21 mouse cellular contexts compared by ENCODE assay signal in the genomic region with DNA sequence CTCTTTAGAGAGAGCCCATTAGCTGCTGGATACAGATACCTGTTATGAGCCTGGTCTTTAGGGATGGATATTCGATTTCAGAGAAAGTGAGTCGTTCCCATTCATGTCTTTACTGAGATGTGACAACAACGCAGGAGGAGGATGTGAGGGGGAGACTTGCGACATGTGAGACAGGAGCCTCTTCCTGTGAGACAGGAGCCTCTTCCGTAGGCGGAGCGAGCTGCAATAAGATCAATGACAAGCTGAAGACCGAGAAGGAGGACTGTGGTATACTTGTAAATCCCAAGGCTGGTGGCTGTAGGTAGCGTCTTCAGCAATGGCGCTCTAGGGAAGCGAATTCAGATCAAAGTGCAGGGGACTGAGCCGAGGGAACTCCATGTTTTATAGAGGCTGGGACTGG. TPM values are rescaled to one million over a fixed set of nuclear protein-coding genes. Genes with fewer than 3 reads are reported as not detected.
DNase-seq lines count a peak whose midpoint lies in the region; ATAC-seq lines count a peak whose summit lies in the region.
"Had no signal": no experiment of that assay in that cellular context is flagged by ENCODE, and none has a peak within 500 bp of the region (broad histone marks: within the 10 kb centered on the region; RNA-seq: fewer than 3 reads in every experiment).

No protein-coding gene starts in this region.

- no peaks in the 10 kb centered on the region for H3K36me3 ChIP-seq in hindbrain, embryonic 13.5 days
- H3K36me3 ChIP-seq in hindbrain, embryonic 14.5 days (replicated peaks; ENCODE audit: control insufficient read depth, insufficient read depth): no peaks in the 10 kb centered on the region
- H3K36me3 ChIP-seq in splenic B cell, adult 2 months (ENCODE audit: control insufficient read depth, insufficient read depth, low read length, poor library complexity, severe bottlenecking): no peaks in the 10 kb centered on the region
- H3K36me3 ChIP-seq: neural tube, embryonic 12.5 days had no signal

- H3K27ac ChIP-seq in hindbrain, embryonic 13.5 days: no peak overlapping the region
- H3K27ac ChIP-seq in hindbrain, embryonic 14.5 days: no peak overlapping the region
- H3K27ac ChIP-seq: forebrain, embryonic 13.5 days; layer of hippocampus, adult 2 months; neural tube, embryonic 12.5 days had no signal

- H3K4me1 ChIP-seq in hindbrain, embryonic 13.5 days (replicated peaks): peaks cover 4% of the 10 kb centered on the region
- H3K4me1 ChIP-seq in hindbrain, embryonic 14.5 days (replicated peaks; ENCODE audit: control insufficient read depth, insufficient read depth, low read length): peaks cover 8% of the 10 kb centered on the region

- peaks cover 31% of the 10 kb centered on the region for H3K27me3 ChIP-seq in hindbrain, embryonic 13.5 days
- no peaks in the 10 kb centered on the region for H3K27me3 ChIP-seq in hindbrain, embryonic 14.5 days (ENCODE audit: control insufficient read depth, insufficient read depth, low read length)
- no peaks in the 10 kb centered on the region for H3K27me3 ChIP-seq in splenic B cell, adult 2 months (ENCODE audit: control insufficient read depth, insufficient read depth, low read length, poor library complexity, severe bottlenecking)
- H3K27me3 ChIP-seq: neural tube, embryonic 12.5 days had no signal

- WGBS in hindbrain, embryonic 13.5 days: 58% methylated on average over 12 of the region's 12 CpGs
- WGBS in hindbrain, embryonic 14.5 days: 53% methylated on average over 12 of the region's 12 CpGs

- peak overlapping the region; percentile 10; the same call in 1 of the 2 replicates for H3K4me2 ChIP-seq in hindbrain, embryonic 13.5 days
- no peak overlapping the region for H3K4me2 ChIP-seq in hindbrain, embryonic 14.5 days (replicated peaks)
- H3K4me2 ChIP-seq: forebrain, embryonic 13.5 days; neural tube, embryonic 12.5 days had no signal

- H3K9ac ChIP-seq in hindbrain, embryonic 13.5 days: no peak overlapping the region
- no peak overlapping the region for H3K9ac ChIP-seq in hindbrain, embryonic 14.5 days
- H3K9ac ChIP-seq: forebrain, embryonic 13.5 days; neural tube, embryonic 12.5 days had no signal

- H3K9me3 ChIP-seq in hindbrain, embryonic 13.5 days: no peaks in the 10 kb centered on the region
- no peaks in the 10 kb centered on the region for H3K9me3 ChIP-seq in hindbrain, embryonic 14.5 days (ENCODE audit: control insufficient read depth, low read length)
- H3K9me3 ChIP-seq: forebrain, embryonic 13.5 days; neural tube, embryonic 12.5 days had no signal

- no peak for ATAC-seq in hindbrain, embryonic 13.5 days (ENCODE audit: low FRiP score)
- ATAC-seq in hindbrain, embryonic 14.5 days (ENCODE audit: low FRiP score): no peak
- peak; percentile 78 for ATAC-seq in CD4-positive, CD25-positive, alpha-beta regulatory T cell, adult 4 months
- ATAC-seq: forebrain, embryonic 13.5 days; intestine, postnatal 0 days had no signal

- no peak overlapping the region for H3K4me3 ChIP-seq in hindbrain, embryonic 13.5 days
- H3K4me3 ChIP-seq in hindbrain, embryonic 14.5 days (replicated peaks; ENCODE audit: low read length): no peak overlapping the region
- H3K4me3 ChIP-seq: forebrain, embryonic 13.5 days; layer of hippocampus, adult 2 months; neural tube, embryonic 12.5 days had no signal

- no peak for DNase-seq in hindbrain, embryonic 14.5 days (ENCODE audit: low spot score)
- peak; percentile 74 for DNase-seq in induced T-regulatory cell, adult 2 months (ENCODE audit: low read depth)
- peak; percentile 32 for DNase-seq in splenic B cell, adult 2 months (ENCODE audit: low read depth, low spot score)
- DNase-seq in cerebellum, adult 9-11 months: no peak
- DNase-seq in adrenal gland, postnatal 25 days: no peak
- DNase-seq: adrenal gland, postnatal 36 days; cerebellum, postnatal 14 days; heart, postnatal 14 days; lung, adult 2 months; right cerebral cortex, postnatal 14 days had no signal

RNA-seq across cellular contexts. Expression of gene Wee2, which starts 0.8 kb away (rescaled TPM):
- polyA plus RNA-seq in hindbrain, embryonic 13.5 days (2015; fragmentation: Nextera tagmentation; extraction: Ambion mirVana): 0.18 and 0.25 TPM in 2 replicates
- polyA plus RNA-seq in hindbrain, embryonic 14.5 days (2014; fragmentation: Nextera tagmentation; extraction: Ambion mirVana): 0.13 and 0.17 TPM in 2 replicates
- polyA plus RNA-seq in CD4-positive, CD25-positive, alpha-beta regulatory T cell, adult 4 months (2017; shearing (Covaris generic)): not detected
- not detected in 2 replicates for total RNA-seq in adrenal gland, postnatal 25 days (2021)
- total RNA-seq: adrenal gland, postnatal 36 days; CH12.LX; gastrocnemius, postnatal 4 days; heart, postnatal 14 days; layer of hippocampus, adult 2 months; megakaryocyte-erythroid progenitor cell, adult 5-6 weeks had no signal
- polyA plus RNA-seq: intestine, postnatal 0 days; lung, adult 2 months; neural tube, embryonic 12.5 days had no signal

RNA-seq across cellular contexts. Expression of gene E330009J07Rik, which starts 3.8 kb away (rescaled TPM):
- 14.4 and 19.1 TPM in 2 replicates for polyA plus RNA-seq in hindbrain, embryonic 13.5 days (2015; fragmentation: Nextera tagmentation; extraction: Ambion mirVana)
- 19.9 and 23.2 TPM in 2 replicates for polyA plus RNA-seq in hindbrain, embryonic 14.5 days (2014; fragmentation: Nextera tagmentation; extraction: Ambion mirVana)
- polyA plus RNA-seq in CD4-positive, CD25-positive, alpha-beta regulatory T cell, adult 4 months (2017; shearing (Covaris generic)): 1 to 10 TPM; 4.1 to 7.9 TPM
- 16.3 and 21.1 TPM in 2 replicates for total RNA-seq in adrenal gland, postnatal 25 days (2021)

RNA-seq across cellular contexts. Expression of gene Ssbp1, which starts 31.4 kb away (rescaled TPM):
- 126 and 132 TPM in 2 replicates for polyA plus RNA-seq in hindbrain, embryonic 13.5 days (2015; fragmentation: Nextera tagmentation; extraction: Ambion mirVana)
- 78.7 and 85.7 TPM in 2 replicates for polyA plus RNA-seq in hindbrain, embryonic 14.5 days (2014; fragmentation: Nextera tagmentation; extraction: Ambion mirVana)
- 100 to 1,000 TPM; 112 to 118 TPM for polyA plus RNA-seq in CD4-positive, CD25-positive, alpha-beta regulatory T cell, adult 4 months (2017; shearing (Covaris generic))
- 57.1 and 69.2 TPM in 2 replicates for total RNA-seq in adrenal gland, postnatal 25 days (2021)

RNA-seq across cellular contexts. Expression of gene Tas2r137, which starts 51.3 kb away (rescaled TPM):
- polyA plus RNA-seq in hindbrain, embryonic 13.5 days (2015; fragmentation: Nextera tagmentation; extraction: Ambion mirVana): not detected in 2 replicates
- 0.24 and 0.33 TPM in 2 replicates for polyA plus RNA-seq in hindbrain, embryonic 14.5 days (2014; fragmentation: Nextera tagmentation; extraction: Ambion mirVana)
- polyA plus RNA-seq in CD4-positive, CD25-positive, alpha-beta regulatory T cell, adult 4 months (2017; shearing (Covaris generic)): not detected
- total RNA-seq in adrenal gland, postnatal 25 days (2021): 0.49 TPM in 1 of 2 replicates, not detected in the other
- total RNA-seq: adrenal gland, postnatal 36 days; CH12.LX; gastrocnemius, postnatal 4 days; heart, postnatal 14 days had no signal
- polyA plus RNA-seq: embryonic facial prominence, embryonic 14.5 days; intestine, postnatal 0 days; lung, adult 2 months; neural tube, embryonic 12.5 days had no signal

RNA-seq across cellular contexts. Expression of gene Tas2r108, which starts 53.6 kb away (rescaled TPM):
- polyA plus RNA-seq in hindbrain, embryonic 13.5 days (2015; fragmentation: Nextera tagmentation; extraction: Ambion mirVana): not detected in 2 replicates
- not detected in 2 replicates for polyA plus RNA-seq in hindbrain, embryonic 14.5 days (2014; fragmentation: Nextera tagmentation; extraction: Ambion mirVana)
- not detected for polyA plus RNA-seq in CD4-positive, CD25-positive, alpha-beta regulatory T cell, adult 4 months (2017; shearing (Covaris generic))
- total RNA-seq in adrenal gland, postnatal 25 days (2021): 0.95 TPM in 1 of 2 replicates, not detected in the other
- total RNA-seq: adrenal gland, postnatal 36 days; CH12.LX; gastrocnemius, postnatal 4 days; heart, postnatal 14 days; left cerebral cortex, postnatal 36 days; megakaryocyte-erythroid progenitor cell, adult 5-6 weeks had no signal
- polyA plus RNA-seq: embryonic facial prominence, embryonic 14.5 days; intestine, postnatal 0 days; lung, adult 2 months; neural tube, embryonic 12.5 days had no signal

Comparison
In these comparisons a context has a peak if more than half of its experiments do, and no peak if none do; other contexts are left out.
1. DNase-seq: peak in induced T-regulatory cell, adult 2 months (single experiment) and splenic B cell, adult 2 months (single experiment); none in hindbrain, embryonic 14.5 days (single experiment), cerebellum, adult 9-11 months (single experiment) and adrenal gland, postnatal 25 days (single experiment).